Mouse (Mus musculus) bone marrow, adult 2 months (tissue): ENCODE measurements around the gene Vmn2r14. TPM values are rescaled to one million over a fixed set of nuclear protein-coding genes. Genes with fewer than 3 reads are reported as not detected.
"Not testable (repeated sequence)": the region's sequence is repeated elsewhere in the genome, so short reads cannot be mapped to it uniquely, and the experiment has no call there.

Experiments
- H3K27ac ChIP-seq: fragments of 200-500 bp; 2 replicates; pipeline ENCODE4 v1.5.1; 2012; ENCODE audit warnings: low read depth, mild to moderate bottlenecking, control low read depth, inconsistent platforms, low read length; ENCODE audit not compliant: control insufficient read depth, poor library complexity, insufficient read depth
- H3K4me1 ChIP-seq: fragments of 200-500 bp; 2 replicates; pipeline ENCODE4 v1.6.1; 2011; ENCODE audit warnings: low read length; ENCODE audit not compliant: control insufficient read depth, insufficient read depth
- H3K4me3 ChIP-seq: fragments of 200-500 bp; replicated peaks from 2 replicates; pipeline ENCODE3; 2011; ENCODE audit warnings: mild to moderate bottlenecking, low read depth, low read length, control low read depth; ENCODE audit not compliant: control insufficient read depth
- CTCF ChIP-seq: fragments of 200-500 bp; IDR thresholded peaks from 2 replicates; pipeline ENCODE4 v1.5.1; 2011; ENCODE audit warnings: low read length, control low read depth; ENCODE audit not compliant: control insufficient read depth, insufficient read depth
- POLR2A ChIP-seq: fragments of 200-500 bp; IDR thresholded peaks from 2 replicates; pipeline ENCODE4 v1.6.1; 2011; ENCODE audit warnings: low read depth, mild to moderate bottlenecking, control low read depth, low read length, borderline replicate concordance; ENCODE audit not compliant: control insufficient read depth
- WGBS: fragments of 180-500 bp; shearing (Covaris S2); methylation state at CpG from one replicate; pipeline ENCODE4 v1.1.7; 2018; 5-methylcytosine and 5-hydroxymethylcytosine counted together
- polyA plus RNA-seq: library from polyadenylated mRNA; stranded (reverse); fragments of >200 nt; gene quantifications from 2 replicates; pipeline ENCODE4 v1.2.4, GENCODE M21; 2011; ENCODE audit warnings: low replicate concordance; ENCODE audit not compliant: missing spikeins, insufficient read depth, insufficient read length

The Vmn2r14 gene
- polyA plus RNA-seq = not detected in 2 replicates

DNA sequence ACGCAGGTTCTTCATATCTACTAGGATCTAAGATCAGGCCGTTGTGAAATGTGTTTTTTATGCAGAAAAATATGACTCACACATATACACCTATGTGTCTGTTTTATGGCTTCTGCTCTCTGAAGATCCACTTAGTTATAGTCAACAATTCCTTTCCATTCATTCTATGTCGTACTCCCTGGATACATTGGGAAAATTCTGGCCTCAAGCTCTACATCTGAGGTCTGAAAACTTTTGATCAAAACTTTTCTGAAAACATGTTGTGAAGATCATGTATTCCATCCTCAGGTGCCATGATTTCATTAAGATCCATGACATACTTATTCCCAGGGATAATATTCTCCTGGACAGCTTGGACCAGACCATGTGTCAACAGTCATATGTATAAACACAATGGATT is at the start of gene Vmn2r14:
TSS of gene Vmn2r14 (minus strand) at position 101 of the 400 bp plus-strand sequence.
- no peaks in the 10 kb centered on the region for H3K4me1 ChIP-seq
- no peak within 1 kb of the TSS for H3K27ac ChIP-seq
- TF ChIP-seq POLR2A (no peak), CTCF (no peak)
- 57% methylated on average over 3 of the region's 3 CpGs for WGBS
- no peak within 1 kb of the TSS for H3K4me3 ChIP-seq

DNA sequence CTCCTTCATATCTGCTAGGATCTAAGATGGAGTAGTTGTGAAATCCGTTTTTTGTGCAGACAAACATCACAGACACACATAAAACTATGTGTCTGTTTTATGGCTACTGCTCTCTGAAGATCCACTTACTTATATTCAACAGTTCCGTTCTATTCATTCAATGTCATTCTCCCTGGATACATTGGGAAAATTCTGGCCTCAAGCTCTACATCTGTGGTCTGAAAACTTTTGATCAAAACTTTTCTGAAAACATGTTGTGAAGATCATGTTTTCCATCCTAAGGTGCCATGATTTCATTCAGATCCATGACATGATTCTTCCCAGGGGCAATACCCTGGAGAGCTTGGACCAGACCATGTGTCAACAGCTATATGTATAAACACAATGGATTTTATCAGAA is 32.4 kb downstream of the Vmn2r14 start, which contains the start of gene Vmn2r13:
TSS of gene Vmn2r13 (minus strand) at position 101 of the 400 bp plus-strand sequence.
- 51% methylated on average over 2 of the region's 2 CpGs for WGBS
- not testable (repeated sequence) for H3K4me1 ChIP-seq, H3K4me3 ChIP-seq, H3K27ac ChIP-seq

DNA sequence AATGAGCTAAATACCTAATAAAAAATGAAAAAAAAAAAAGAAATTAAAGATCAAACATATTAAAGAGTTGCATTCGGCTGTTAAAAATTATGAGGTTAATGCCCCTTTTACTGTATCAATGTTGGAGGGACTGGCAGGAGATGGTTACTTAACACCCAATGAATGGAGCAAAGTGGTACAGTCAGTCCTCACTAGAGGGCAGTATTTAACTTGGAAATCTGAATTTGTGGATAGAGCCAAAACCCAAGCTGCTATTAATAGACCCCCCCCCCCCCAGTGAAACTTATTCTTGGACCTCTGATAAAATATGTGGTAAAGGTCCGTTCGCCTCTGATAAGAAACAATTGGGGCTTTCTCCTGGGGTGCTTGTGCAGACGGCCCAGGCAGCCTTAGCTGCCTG is 57.7 kb downstream of the Vmn2r14 start:
- H3K27ac ChIP-seq, H3K4me1 ChIP-seq: not testable (repeated sequence)
- 72% methylated on average over 4 of the region's 4 CpGs for WGBS

More for the DNA sequence above, 57.7 kb downstream of the Vmn2r14 start:
- not testable (repeated sequence) for H3K4me3 ChIP-seq

Other genes with a start within 250 kb of the Vmn2r14 start
- not detected in 2 replicates for gene Vmn2r10, start 218.2 kb downstream of the Vmn2r14 start, polyA plus RNA-seq
- gene Vmn2r11, start 165.1 kb downstream of the Vmn2r14 start, polyA plus RNA-seq = not detected in 2 replicates
- gene Vmn2r12, start 126.8 kb downstream of the Vmn2r14 start, polyA plus RNA-seq = not detected in 2 replicates
- gene Vmn2r13, start 32.5 kb downstream of the Vmn2r14 start, polyA plus RNA-seq = 0.29 TPM in 1 of 2 replicates, not detected in the other
- gene Vmn2r15, start 72.9 kb upstream of the Vmn2r14 start, polyA plus RNA-seq = not detected in 2 replicates
- gene Vmn2r16, start 105.5 kb upstream of the Vmn2r14 start, polyA plus RNA-seq = not detected in 2 replicates
- 0.29 TPM in 1 of 2 replicates, not detected in the other for gene Vmn2r17, start 195.0 kb upstream of the Vmn2r14 start, polyA plus RNA-seq